Mouse (Mus musculus) bone marrow, adult 2 months (tissue): ENCODE measurements around the gene Hint2.

Experiments
- CTCF ChIP-seq: fragments of 200-500 bp; IDR thresholded peaks from 2 replicates; pipeline ENCODE4 v1.5.1; 2011; ENCODE audit warnings: low read length, control low read depth; ENCODE audit not compliant: control insufficient read depth, insufficient read depth
- POLR2A ChIP-seq: fragments of 200-500 bp; IDR thresholded peaks from 2 replicates; pipeline ENCODE4 v1.6.1; 2011; ENCODE audit warnings: low read depth, mild to moderate bottlenecking, control low read depth, low read length, borderline replicate concordance; ENCODE audit not compliant: control insufficient read depth

DNA sequence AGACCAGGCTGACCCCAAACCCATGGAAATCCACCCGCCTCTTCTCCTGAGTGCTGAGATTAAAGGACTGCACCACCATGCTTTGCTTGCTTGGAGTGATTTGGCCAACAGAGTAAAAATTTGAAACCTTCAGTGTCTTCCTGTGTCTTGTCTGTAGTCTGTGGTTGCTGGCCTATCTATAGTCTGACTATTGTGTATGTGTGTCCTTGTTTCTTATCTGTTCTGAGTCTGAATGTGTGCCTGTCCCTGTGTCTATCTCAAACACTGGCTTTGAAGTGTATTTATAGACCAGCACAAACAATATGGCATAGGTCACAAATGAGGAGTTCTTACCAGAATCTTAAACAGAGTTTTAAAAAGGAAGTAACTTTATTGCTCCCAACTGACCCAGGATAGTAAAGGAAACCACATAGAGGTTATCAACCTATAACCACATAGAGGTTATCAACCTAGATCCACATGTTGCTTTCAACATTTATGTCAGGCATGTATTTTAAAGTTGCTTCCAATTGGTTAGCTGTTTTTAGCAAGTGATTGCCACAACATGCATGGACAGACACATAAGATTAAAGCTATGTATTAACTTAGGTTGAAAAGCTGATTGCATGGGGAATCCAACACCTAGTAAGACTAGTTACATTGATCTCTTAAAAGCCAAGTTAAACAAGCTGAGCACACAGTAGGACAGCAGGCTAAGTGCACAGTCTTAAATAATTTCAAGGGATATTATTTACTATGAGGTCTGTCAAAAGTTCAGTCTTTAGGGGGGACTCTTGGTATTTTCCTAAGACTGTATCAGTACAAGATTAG is 38.4 kb upstream of the Hint2 start:
- TF ChIP-seq POLR2A (no peak), CTCF (no peak)
